Mouse (Mus musculus) heart, adult 18-20 months (tissue): Measurements from ENCODE around the gene Zfp2. TPM values are rescaled to one million over a fixed set of nuclear protein-coding genes. Genes with fewer than 3 reads are reported as not detected.

Experiments used
- DNase-seq, 2 experiments: peaks; one replicate each; pipeline ENCODE4 v3.0.0; 2021 to 2022; ENCODE audit warnings: mixed read lengths in 1 of 2
- total RNA-seq, 2 experiments: library from RNA; stranded (reverse); gene quantifications; 2 replicates each; pipeline ENCODE4 v1.2.3; 2021

The Zfp2 gene
- total RNA-seq, 2 experiments from 2014 or later, result 3.0 to 3.1 TPM

DNA sequence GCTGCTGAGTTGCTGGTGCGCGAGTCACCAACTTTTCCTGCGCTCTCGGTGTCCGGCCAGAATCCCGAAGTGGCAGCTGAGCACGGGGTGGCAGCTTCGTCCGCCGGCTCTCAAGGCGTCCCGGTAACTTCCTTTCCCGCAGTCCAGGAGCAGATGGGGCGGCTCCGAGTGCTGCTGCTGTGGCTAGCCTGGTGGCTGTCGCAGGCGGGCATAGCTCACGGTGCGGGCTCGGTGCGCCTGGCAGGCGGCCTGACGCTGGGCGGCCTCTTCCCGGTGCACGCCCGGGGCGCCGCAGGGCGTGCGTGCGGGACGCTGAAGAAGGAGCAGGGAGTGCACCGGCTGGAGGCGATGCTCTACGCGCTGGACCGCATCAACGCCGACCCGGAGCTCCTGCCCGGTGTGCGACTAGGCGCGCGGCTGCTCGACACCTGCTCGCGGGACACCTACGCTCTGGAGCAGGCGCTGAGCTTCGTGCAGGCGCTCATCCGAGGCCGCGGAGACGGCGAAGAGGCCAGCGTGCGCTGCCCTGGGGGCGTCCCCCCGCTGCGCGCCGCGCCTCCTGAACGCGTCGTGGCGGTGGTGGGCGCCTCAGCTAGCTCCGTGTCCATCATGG, 64.9 kb downstream of the Zfp2 start:
- no peak for DNase-seq

GRCm38 (mm10) chr11:50850177-50850735, 65.7 kb downstream of the Zfp2 start, which contains the start of gene Grm6:
TSS of gene Grm6 (plus strand) at chr11:50850685.
- no peak for DNase-seq

GRCm38 (mm10) chr11:50849310-50849709, 66.7 kb downstream of the Zfp2 start:
- no peak for DNase-seq

Other genes starting within 250 kb of the Zfp2 start
- 1 to 10 TPM; 2.1 to 3.6 TPM for gene Zfp354c, start 88.4 kb downstream of the Zfp2 start, total RNA-seq
- gene Zfp879, start 74.6 kb downstream of the Zfp2 start, total RNA-seq, result 1 to 10 TPM; 1.4 to 1.6 TPM
- under 1 TPM in 1 of 2 experiments, not detected in 1; 0.28 TPM for gene Grm6, start 65.5 kb downstream of the Zfp2 start, total RNA-seq
- gene Zfp454, start 28.5 kb downstream of the Zfp2 start, total RNA-seq, result under 1 TPM; 0.69 to 0.89 TPM
- 1 to 10 TPM; 1.5 to 1.8 TPM for gene Zfp354b, start 15.5 kb upstream of the Zfp2 start, total RNA-seq
- not detected for gene 4933414I15Rik, start 27.6 kb upstream of the Zfp2 start, total RNA-seq
- not detected for gene Prop1, start 37.6 kb upstream of the Zfp2 start, total RNA-seq
- not detected for gene Olfr1378, start 50.4 kb upstream of the Zfp2 start, total RNA-seq
- gene Olfr1377, start 65.8 kb upstream of the Zfp2 start, total RNA-seq, result not detected
- gene Olfr51, start 87.4 kb upstream of the Zfp2 start, total RNA-seq, result not detected
- not detected for gene Olfr54, start 98.1 kb upstream of the Zfp2 start, total RNA-seq
- gene Olfr1375, start 131.9 kb upstream of the Zfp2 start, total RNA-seq, result not detected
- gene Zfp354a, start 143.1 kb upstream of the Zfp2 start, total RNA-seq, result 1 to 10 TPM; 2.1 to 2.3 TPM